ENCODE assay signal across 9 mouse cellular contexts in the genomic region with DNA sequence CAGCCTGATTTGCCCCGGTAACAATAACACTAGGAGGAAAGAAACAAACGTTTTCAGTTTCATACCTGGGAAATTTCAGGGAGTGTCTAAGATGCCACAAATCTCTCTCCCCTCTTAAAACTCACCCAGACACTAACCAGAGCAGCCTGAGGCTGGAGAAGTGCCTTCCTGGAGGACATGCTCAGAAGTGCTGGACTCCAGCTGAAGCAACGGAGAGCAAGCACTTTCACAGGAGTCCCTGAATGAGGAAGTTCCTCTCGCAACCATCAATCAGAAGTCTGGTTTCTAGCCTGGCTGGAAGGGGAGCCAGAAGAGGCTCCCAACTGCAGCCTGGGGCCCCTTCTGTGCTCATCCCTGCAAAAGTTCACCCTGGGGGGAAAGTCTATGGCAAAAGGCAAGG.
DNase-seq lines count a peak whose midpoint lies in the region; ATAC-seq lines count a peak whose summit lies in the region.
"Had no signal": no experiment of that assay in that cellular context is flagged by ENCODE, and none has a peak within 500 bp of the region (broad histone marks: within the 10 kb centered on the region; RNA-seq: fewer than 3 reads in every experiment).

No protein-coding gene starts in this region.

- no peak overlapping the region for H3K4me3 ChIP-seq in heart, embryonic 13.5 days
- no peak overlapping the region for H3K4me3 ChIP-seq in midbrain, embryonic 16.5 days (ENCODE audit: low read depth, low read length)
- H3K4me3 ChIP-seq in midbrain, embryonic 14.5 days (replicated peaks; ENCODE audit: low read depth, low read length): no peak overlapping the region
- H3K4me3 ChIP-seq in liver, embryonic 13.5 days (replicated peaks): no peak overlapping the region

- no peak for DNase-seq in heart, adult 9 months (ENCODE audit: low spot score in 2 of 2)
- no peak for DNase-seq in midbrain, embryonic 14.5 days
- DNase-seq in liver, embryonic 13.5 days: no peak
- no peak for DNase-seq in cerebellum, adult 18-20 months
- no peak for DNase-seq in cerebellum, postnatal 10 days
- DNase-seq in layer of hippocampus, adult 11-12 months (ENCODE audit: low spot score): no peak
- DNase-seq: kidney, adult 18-20 months had no signal

- no peaks in the 10 kb centered on the region for H3K36me3 ChIP-seq in heart, embryonic 13.5 days
- no peaks in the 10 kb centered on the region for H3K36me3 ChIP-seq in midbrain, embryonic 16.5 days (ENCODE audit: control insufficient read depth, insufficient read depth, low read length)
- H3K36me3 ChIP-seq in midbrain, embryonic 14.5 days (ENCODE audit: control insufficient read depth, insufficient read depth, low read length): no peaks in the 10 kb centered on the region
- no peaks in the 10 kb centered on the region for H3K36me3 ChIP-seq in liver, embryonic 13.5 days

- peaks cover 72% of the 10 kb centered on the region for H3K4me1 ChIP-seq in heart, embryonic 13.5 days
- H3K4me1 ChIP-seq in midbrain, embryonic 16.5 days (ENCODE audit: control insufficient read depth, insufficient read depth, low read length): peaks cover 6% of the 10 kb centered on the region
- peaks cover 13% of the 10 kb centered on the region for H3K4me1 ChIP-seq in midbrain, embryonic 14.5 days (ENCODE audit: control insufficient read depth, insufficient read depth, low read length)
- H3K4me1 ChIP-seq in liver, embryonic 13.5 days (replicated peaks): peaks cover 26% of the 10 kb centered on the region

- H3K27ac ChIP-seq in heart, embryonic 13.5 days (replicated peaks): peak overlapping the region; percentile 64
- H3K27ac ChIP-seq in midbrain, embryonic 16.5 days (ENCODE audit: low read length): peak overlapping the region; percentile 9; the same call in 1 of the 2 replicates
- H3K27ac ChIP-seq in midbrain, embryonic 14.5 days (replicated peaks; ENCODE audit: low read depth, low read length): no peak overlapping the region
- H3K27ac ChIP-seq in liver, embryonic 13.5 days: no peak overlapping the region

- no peaks in the 10 kb centered on the region for H3K27me3 ChIP-seq in heart, embryonic 13.5 days (replicated peaks)
- no peaks in the 10 kb centered on the region for H3K27me3 ChIP-seq in midbrain, embryonic 16.5 days (ENCODE audit: control insufficient read depth, insufficient read depth, low read depth, low read length)
- H3K27me3 ChIP-seq in midbrain, embryonic 14.5 days (ENCODE audit: control insufficient read depth, insufficient read depth, low read length): no peaks in the 10 kb centered on the region
- no peaks in the 10 kb centered on the region for H3K27me3 ChIP-seq in liver, embryonic 13.5 days

- 21% methylated on average over 4 of the region's 4 CpGs for WGBS in heart, embryonic 13.5 days
- 58% methylated on average over 4 of the region's 4 CpGs for WGBS in midbrain, embryonic 16.5 days
- WGBS in midbrain, embryonic 14.5 days: 65% methylated on average over 4 of the region's 4 CpGs
- 16% methylated on average over 4 of the region's 4 CpGs for WGBS in liver, embryonic 13.5 days (ENCODE audit: insufficient replicate concordance)

- H3K9me3 ChIP-seq in heart, embryonic 13.5 days: no peaks in the 10 kb centered on the region
- H3K9me3 ChIP-seq in midbrain, embryonic 16.5 days (replicated peaks; ENCODE audit: control insufficient read depth, low read length, poor library complexity, severe bottlenecking): no peaks in the 10 kb centered on the region
- H3K9me3 ChIP-seq in midbrain, embryonic 14.5 days (ENCODE audit: control insufficient read depth, low read length): no peaks in the 10 kb centered on the region
- H3K9me3 ChIP-seq in liver, embryonic 13.5 days (replicated peaks): no peaks in the 10 kb centered on the region

- peak overlapping the region; percentile 38; the same call in 1 of the 2 replicates for H3K9ac ChIP-seq in heart, embryonic 13.5 days
- H3K9ac ChIP-seq in midbrain, embryonic 16.5 days (ENCODE audit: low read depth, low read length): no peak overlapping the region
- H3K9ac ChIP-seq in midbrain, embryonic 14.5 days (replicated peaks; ENCODE audit: low read length): no peak overlapping the region
- H3K9ac ChIP-seq in liver, embryonic 13.5 days: no peak overlapping the region

- H3K4me2 ChIP-seq in heart, embryonic 13.5 days: peak overlapping the region; percentile 39
- H3K4me2 ChIP-seq in midbrain, embryonic 16.5 days (ENCODE audit: low read length): no peak overlapping the region
- H3K4me2 ChIP-seq in midbrain, embryonic 14.5 days (ENCODE audit: low read length): no peak overlapping the region
- H3K4me2 ChIP-seq in liver, embryonic 13.5 days: 0 out of 2 replicates have a peak overlapping the region, but pooled peaks have one; percentile 17

- ATAC-seq in heart, embryonic 13.5 days (ENCODE audit: extremely low read depth, insufficient number of reproducible peaks, low FRiP score, low TSS enrichment): no peak
- no peak for ATAC-seq in midbrain, embryonic 16.5 days
- no peak for ATAC-seq in midbrain, embryonic 14.5 days (ENCODE audit: low FRiP score, low TSS enrichment)
- ATAC-seq in liver, embryonic 13.5 days (ENCODE audit: low read depth): no peak

Comparison
In these comparisons a context has a peak if more than half of its experiments do, and no peak if none do; other contexts are left out.
1. H3K27ac ChIP-seq: peak in heart, embryonic 13.5 days (single experiment) and midbrain, embryonic 16.5 days (single experiment); none in midbrain, embryonic 14.5 days (single experiment) and liver, embryonic 13.5 days (single experiment).
2. H3K4me2 ChIP-seq: peak in heart, embryonic 13.5 days (single experiment) and liver, embryonic 13.5 days (single experiment); none in midbrain, embryonic 16.5 days (single experiment) and midbrain, embryonic 14.5 days (single experiment).